Mouse (Mus musculus): ENCODE results near the gene Egln1.

DNA sequence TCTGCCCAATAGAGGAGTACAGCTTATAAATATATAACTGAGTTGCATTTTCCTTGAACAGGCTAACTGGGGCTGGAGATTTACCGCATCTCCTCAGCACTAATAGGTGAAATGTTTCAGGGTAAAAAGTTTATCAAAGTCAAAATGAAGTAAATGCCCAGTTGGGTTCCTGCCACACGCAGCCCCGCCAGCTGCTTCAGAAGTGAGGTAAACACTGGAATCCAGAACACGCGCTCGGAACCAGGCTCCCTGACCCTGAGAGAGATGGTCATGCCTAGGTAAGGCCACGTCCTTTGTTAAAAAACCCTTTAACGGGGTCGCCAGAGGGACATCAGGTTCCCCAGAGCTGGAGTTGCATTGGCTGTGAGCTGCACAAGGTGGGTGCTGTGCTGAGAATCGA lies 12.4 kb downstream of the Egln1 start:
- no peak for TF ChIP-seq CTCF (IDR thresholded peaks at IDR 0.05; ENCODE audit: low read depth)
- no peak for TF ChIP-seq EP300 (IDR thresholded peaks at IDR 0.05; ENCODE audit: low read depth)

Measured in liver, postnatal 0 days (tissue).